Mouse (Mus musculus) G1E (cell line): ENCODE measurements around the gene Tspan5. TPM values are rescaled to one million over a fixed set of nuclear protein-coding genes. Genes with fewer than 3 reads are reported as not detected.

Experiments
- ATAC-seq: 2 replicates; pipeline ENCODE4 v1.8.0; 2016; ENCODE audit warnings: mild to moderate bottlenecking; ENCODE audit not compliant: insufficient number of reproducible peaks, poor library complexity, low FRiP score, severe bottlenecking; ENCODE audit errors: extremely low read depth
- DNase-seq: peaks from one replicate; pipeline ENCODE4 v3.0.0; 2012; ENCODE audit warnings: low spot score
- H3K27me3 ChIP-seq: 2 replicates; pipeline ENCODE4 v1.6.1; 2012; ENCODE audit warnings: mild to moderate bottlenecking, low read length, inconsistent platforms; ENCODE audit not compliant: insufficient read depth
- H3K36me3 ChIP-seq: replicated peaks from 2 replicates; pipeline ENCODE3; 2012; ENCODE audit warnings: mild to moderate bottlenecking, inconsistent platforms
- H3K4me1 ChIP-seq: 2 replicates; pipeline ENCODE4 v1.6.1; 2012; ENCODE audit warnings: low read depth, low read length, inconsistent platforms, mixed read lengths; ENCODE audit not compliant: insufficient read depth
- H3K4me3 ChIP-seq: 2 replicates; pipeline ENCODE4 v1.5.1; 2012; ENCODE audit warnings: low read depth, mild to moderate bottlenecking, inconsistent platforms, low read length, moderate library complexity, mixed read lengths
- H3K9me3 ChIP-seq: replicated peaks from 2 replicates; pipeline ENCODE4 v1.6.1; 2012; ENCODE audit warnings: inconsistent platforms
- CTCF ChIP-seq: IDR thresholded peaks from 2 replicates; pipeline ENCODE4 v1.5.1; 2012; ENCODE audit warnings: low read depth, low read length, inconsistent platforms, mixed read lengths
- GATA1 ChIP-seq: IDR thresholded peaks from 2 replicates; pipeline ENCODE4 v1.6.1; 2012; ENCODE audit warnings: borderline replicate concordance, low read length, inconsistent platforms, mixed read lengths
- GATA2 ChIP-seq: IDR thresholded peaks from 2 replicates; pipeline ENCODE4 v1.6.1; 2012; ENCODE audit warnings: low read depth, low read length, inconsistent platforms, borderline replicate concordance
- POLR2AphosphoS5 ChIP-seq: IDR thresholded peaks from 2 replicates; pipeline ENCODE4 v1.6.1; 2012; ENCODE audit warnings: low read depth, low read length, inconsistent platforms; ENCODE audit not compliant: insufficient replicate concordance
- TAL1 ChIP-seq: conservative IDR thresholded peaks from 2 replicates; pipeline ENCODE4 v1.6.1; 2012; ENCODE audit warnings: low read depth, low read length, inconsistent platforms, mixed read lengths
- polyA plus RNA-seq: library from polyadenylated mRNA; stranded (reverse); fragments of >175 nt; gene quantifications from 2 replicates; pipeline ENCODE4 v1.2.3, GENCODE M21; 2012
- total RNA-seq, 2 experiments: library from RNA; stranded (forward) in 1 of 2; stranded (reverse) in 1 of 2; fragments of 200-1000 nt in 1 of 2; fragments of >200 nt in 1 of 2; fragmentation: Nextera tagmentation in 1 of 2; gene quantifications; 2 replicates each; pipeline ENCODE4 v1.2.3; 2014 to 2017

Gene Tspan5
- total and polyA plus RNA-seq, 3 experiments = 0.05 TPM; not detected in 2

DNA sequence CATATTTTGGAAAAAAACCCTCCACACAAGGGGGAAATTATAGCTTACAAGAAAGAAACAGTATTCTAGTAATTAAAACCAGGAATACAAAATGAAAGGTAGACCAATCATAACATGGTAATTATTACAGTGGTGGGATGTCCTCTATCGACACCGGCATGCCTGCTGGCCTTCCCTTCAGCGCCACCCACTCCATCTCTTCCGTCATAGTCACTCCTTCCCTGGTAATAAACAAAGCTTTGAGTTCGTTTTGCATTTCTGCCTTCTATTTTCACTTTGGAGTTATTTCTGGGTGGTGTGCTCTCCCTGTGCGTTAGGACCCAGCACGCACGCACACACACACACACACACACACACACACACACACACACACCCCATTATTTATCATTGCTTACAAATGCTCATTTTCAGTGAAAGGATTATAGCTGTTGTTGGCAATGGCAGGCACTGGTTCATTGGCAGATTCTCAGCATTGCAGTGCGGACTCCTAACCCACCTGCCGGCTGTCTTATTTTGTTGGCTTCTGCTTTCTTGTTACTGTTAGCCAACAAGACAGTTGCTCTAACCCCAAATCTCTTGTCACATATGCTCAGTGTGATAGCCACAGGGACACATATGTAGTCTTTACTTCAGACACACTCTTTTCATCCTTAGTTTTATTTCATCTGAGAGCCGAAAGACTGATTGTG lies 29.4 kb upstream of the Tspan5 start:
- DNase-seq (no peak), ATAC-seq (no peak)
- H3K27me3 ChIP-seq = no peaks in the 10 kb centered on the region
- H3K36me3 ChIP-seq = no peaks in the 10 kb centered on the region
- H3K4me3 ChIP-seq = no peak overlapping the region
- no peaks in the 10 kb centered on the region for H3K9me3 ChIP-seq
- TF ChIP-seq GATA1 (no peak), GATA2 (no peak), CTCF (no peak), TAL1 (no peak), POLR2AphosphoS5 (no peak)
- H3K4me1 ChIP-seq = no peaks in the 10 kb centered on the region

- TF ChIP-seq GATA2 (no peak), CTCF (no peak), POLR2AphosphoS5 (no peak), TAL1 (no peak), GATA1 (no peak)
- Histone ChIP-seq H3K27me3 (no peaks in the 10 kb centered on the region), H3K4me1 (no peaks in the 10 kb centered on the region), H3K36me3 (no peaks in the 10 kb centered on the region), H3K4me3 (no peak overlapping the region), H3K9me3 (no peaks in the 10 kb centered on the region)
- DNase-seq (no peak), ATAC-seq (no peak)
These were observed 28.9 kb upstream of the Tspan5 start for GRCm38 (mm10) chr3:138713141-138713540.

DNA sequence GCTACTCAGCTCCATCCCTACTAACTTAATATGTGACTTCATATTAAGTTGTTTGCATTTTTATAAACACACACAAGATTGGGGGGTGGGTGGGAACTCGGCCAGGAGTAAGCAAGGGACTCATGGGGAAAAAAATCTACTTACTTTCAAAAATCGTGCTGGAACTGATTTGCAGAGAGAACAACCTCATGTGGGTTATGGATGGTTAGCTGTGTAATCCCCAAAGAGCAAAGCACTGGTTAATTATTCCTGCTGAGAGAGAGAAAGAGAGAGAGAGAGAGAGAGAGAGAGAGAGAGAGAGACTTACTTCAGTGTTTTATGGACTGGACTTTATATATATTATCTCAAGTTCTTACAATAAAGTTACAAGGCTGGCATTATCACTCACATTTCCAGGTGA lies 27.2 kb upstream of the Tspan5 start:
- H3K36me3 ChIP-seq = no peaks in the 10 kb centered on the region
- H3K4me1 ChIP-seq = no peaks in the 10 kb centered on the region
- H3K9me3 ChIP-seq = no peaks in the 10 kb centered on the region
- no peak overlapping the region for H3K4me3 ChIP-seq
- DNase-seq (no peak), ATAC-seq (no peak)
- H3K27me3 ChIP-seq = no peaks in the 10 kb centered on the region
- TF ChIP-seq CTCF = no peak
- TF ChIP-seq POLR2AphosphoS5 = no peak
- TF ChIP-seq GATA2 = no peak
- no peak for TF ChIP-seq GATA1
- no peak for TF ChIP-seq TAL1

GRCm38 (mm10) chr3:138715212-138715611 lies 26.8 kb upstream of the Tspan5 start:
- Histone ChIP-seq H3K4me1 (no peaks in the 10 kb centered on the region), H3K4me3 (no peak overlapping the region), H3K9me3 (no peaks in the 10 kb centered on the region), H3K36me3 (no peaks in the 10 kb centered on the region), H3K27me3 (no peaks in the 10 kb centered on the region)
- TF ChIP-seq CTCF (no peak), POLR2AphosphoS5 (no peak), TAL1 (no peak), GATA1 (no peak), GATA2 (no peak)
- DNase-seq (no peak), ATAC-seq (no peak)

- Histone ChIP-seq H3K4me1 (no peaks in the 10 kb centered on the region), H3K36me3 (no peaks in the 10 kb centered on the region), H3K9me3 (no peaks in the 10 kb centered on the region), H3K4me3 (no peak overlapping the region), H3K27me3 (no peaks in the 10 kb centered on the region)
- TF ChIP-seq CTCF (no peak), TAL1 (no peak), GATA2 (no peak), GATA1 (no peak), POLR2AphosphoS5 (no peak)
- no peak for ATAC-seq
- no peak for DNase-seq
These were observed 25.0 kb upstream of the Tspan5 start for GRCm38 (mm10) chr3:138717040-138717439.

GRCm38 (mm10) chr3:138722152-138722551 lies 19.8 kb upstream of the Tspan5 start:
- H3K9me3 ChIP-seq = no peaks in the 10 kb centered on the region
- TF ChIP-seq CTCF (no peak), GATA2 (no peak), TAL1 (no peak), GATA1 (no peak), POLR2AphosphoS5 (no peak)
- no peaks in the 10 kb centered on the region for H3K36me3 ChIP-seq
- DNase-seq (no peak), ATAC-seq (no peak)
- peaks cover 3% of the 10 kb centered on the region for H3K27me3 ChIP-seq
- no peak overlapping the region for H3K4me3 ChIP-seq
- no peaks in the 10 kb centered on the region for H3K4me1 ChIP-seq

GRCm38 (mm10) chr3:138727571-138727970 lies 14.4 kb upstream of the Tspan5 start:
- no peak for ATAC-seq
- Histone ChIP-seq H3K36me3 (no peaks in the 10 kb centered on the region), H3K4me1 (no peaks in the 10 kb centered on the region), H3K4me3 (no peak overlapping the region), H3K27me3 (peaks cover 6% of the 10 kb centered on the region), H3K9me3 (no peaks in the 10 kb centered on the region)
- no peak for TF ChIP-seq GATA1
- TF ChIP-seq GATA2 = no peak
- TF ChIP-seq CTCF = no peak
- TF ChIP-seq POLR2AphosphoS5 = no peak
- TF ChIP-seq TAL1 = no peak
- no peak for DNase-seq
